Mouse (Mus musculus) cerebellum, adult 9-10 months (tissue): ENCODE measurements around the gene Scap.
"Not testable (repeated sequence)": the region's sequence is repeated elsewhere in the genome, so short reads cannot be mapped to it uniquely, and the experiment has no call there.

Experiments
- DNase-seq: peaks from one replicate; pipeline ENCODE4 v3.0.0; 2022

The Scap gene

DNA sequence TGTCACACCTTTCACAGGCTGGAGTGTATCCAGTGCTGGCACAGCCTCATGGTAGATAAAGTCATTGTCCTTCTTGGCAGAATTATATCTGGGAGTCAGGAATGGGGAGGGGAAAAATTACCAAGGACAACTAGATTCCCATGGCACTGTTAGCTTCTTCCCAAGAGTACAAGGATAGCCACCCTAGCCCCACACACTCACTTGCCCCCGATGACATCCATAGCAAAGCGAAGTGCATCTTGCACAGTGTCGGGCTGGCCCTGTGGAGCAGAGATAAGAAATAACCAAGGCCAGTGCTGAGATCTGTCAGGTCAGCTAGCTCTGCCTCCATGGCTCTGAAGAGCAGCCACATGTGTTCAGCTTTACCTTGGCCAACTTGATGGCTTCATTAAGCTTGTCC is 57.8 kb downstream of the Scap start:
- DNase-seq, result no peak

DNA sequence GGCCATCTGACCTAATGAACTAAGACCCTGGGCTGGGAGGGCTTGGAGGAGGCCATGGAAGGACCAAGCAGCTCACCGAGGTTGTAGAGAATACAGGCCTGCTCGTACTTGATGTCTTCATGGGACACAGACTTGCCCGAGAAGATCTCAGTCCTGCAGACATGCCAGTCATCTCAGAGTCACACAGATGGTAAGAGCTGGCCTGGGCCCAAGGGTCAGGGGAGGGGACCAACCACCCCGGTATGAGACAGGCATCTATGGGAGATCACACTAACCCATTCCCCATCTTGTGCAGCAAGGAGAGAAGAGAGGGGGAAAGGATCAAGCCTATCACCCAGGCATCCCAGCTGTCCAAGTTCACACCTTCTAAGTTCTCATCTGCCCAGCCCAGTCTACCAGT is 60.2 kb downstream of the Scap start:
- no peak for DNase-seq

GRCm38 (mm10) chr9:110400650-110401049 is 67.6 kb downstream of the Scap start:
- DNase-seq, result no peak

DNA sequence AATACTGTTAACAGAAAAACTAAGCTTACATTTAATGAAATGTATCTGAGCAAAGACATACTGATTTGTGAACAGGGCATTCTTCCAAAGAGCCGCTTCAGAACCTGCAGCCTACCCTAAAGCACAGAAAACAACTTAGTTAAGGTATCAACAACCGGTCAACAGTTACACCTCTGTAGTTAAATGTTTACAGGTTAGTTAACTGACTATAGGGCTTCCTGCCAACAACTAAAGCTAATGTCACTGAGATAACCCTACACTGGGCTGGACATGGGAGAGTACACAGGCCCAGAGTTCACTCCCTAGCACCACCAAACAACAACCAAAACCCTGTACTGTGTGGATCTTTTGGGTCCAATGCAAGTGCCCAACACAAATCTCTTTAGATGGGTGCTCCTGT is 69.6 kb downstream of the Scap start:
- no peak for DNase-seq

GRCm38 (mm10) chr9:110403240-110403639 is 70.2 kb downstream of the Scap start:
- not testable (repeated sequence) for DNase-seq

GRCm38 (mm10) chr9:110407311-110408098 is 74.4 kb downstream of the Scap start:
- DNase-seq, result peak; percentile 51

GRCm38 (mm10) chr9:110408099-110408773 is 75.1 kb downstream of the Scap start, which contains the start of gene Ptpn23:
Gene Ptpn23 (minus strand): TSS chr9:110408213.
- DNase-seq, result peak; percentile 93

DNA sequence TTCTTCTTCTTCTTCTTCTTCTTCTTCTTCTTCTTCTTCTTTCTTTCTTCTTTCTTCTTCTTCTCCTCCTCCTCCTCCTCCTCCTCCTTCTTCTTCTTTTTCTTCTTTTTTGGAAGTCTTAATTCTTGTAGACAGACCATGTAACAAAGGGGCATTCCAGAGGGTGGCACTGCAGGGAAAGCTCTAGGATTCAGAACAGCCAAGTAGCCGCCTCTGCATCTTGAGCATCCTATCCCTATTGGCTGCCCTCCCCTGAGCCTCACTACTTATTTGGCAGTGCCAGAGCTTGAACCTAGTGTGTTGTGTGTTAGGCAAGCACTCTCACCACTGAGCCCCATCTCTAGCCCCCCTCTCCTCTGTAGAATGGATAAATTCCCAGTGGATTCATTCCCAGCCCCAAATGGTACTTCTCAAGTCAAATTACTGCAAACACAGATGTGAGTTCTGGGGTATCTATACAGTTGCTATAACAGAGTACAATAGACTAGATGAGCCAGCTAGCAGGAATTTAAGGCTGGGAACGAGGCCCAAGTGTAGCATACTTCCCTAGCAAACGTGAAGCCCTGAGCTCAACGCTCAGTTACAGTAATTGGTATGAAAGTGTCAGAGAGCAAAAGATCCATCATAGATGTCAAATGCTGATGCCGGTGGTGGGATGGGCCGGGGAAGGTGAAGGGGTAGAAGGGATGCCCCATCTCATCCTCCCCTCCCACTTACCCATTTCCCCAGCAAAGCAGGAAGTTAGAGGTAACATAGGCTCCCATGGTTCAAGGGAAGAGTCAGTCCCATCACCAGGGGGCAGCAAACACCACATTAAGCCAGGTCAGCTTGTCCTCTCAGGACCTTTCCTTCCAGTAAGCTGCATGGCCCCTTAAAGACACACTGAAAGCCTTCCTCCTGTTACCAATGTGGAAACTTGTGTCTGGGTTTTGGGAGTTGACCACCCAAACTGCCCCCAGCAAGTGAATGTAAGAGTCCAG is 78.1 kb downstream of the Scap start:
- peak; percentile 75 for DNase-seq

- DNase-seq, result no peak
Observed at GRCm38 (mm10) chr9:110412926-110413325, 79.8 kb downstream of the Scap start.

DNA sequence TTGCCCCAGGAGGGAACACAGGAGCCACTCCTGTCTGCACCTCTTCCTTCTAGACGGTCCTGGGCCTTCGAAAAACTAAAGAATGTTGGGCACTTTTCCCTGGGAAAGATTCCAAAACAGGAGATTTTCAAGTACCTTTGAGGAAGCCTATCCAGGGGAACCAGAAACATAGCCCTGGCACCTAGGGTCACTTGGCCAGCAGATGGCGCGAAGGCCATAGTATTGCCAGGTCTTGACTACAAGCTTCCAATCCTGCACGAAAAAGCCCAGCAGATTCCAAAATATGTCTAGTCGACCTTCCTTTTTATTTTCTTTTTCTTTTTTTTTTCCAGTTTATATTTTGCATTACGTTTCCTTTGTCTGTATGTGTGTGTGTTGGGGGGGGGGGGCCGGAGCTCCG is 80.7 kb downstream of the Scap start:
- no peak for DNase-seq

- DNase-seq, result no peak
Observed at GRCm38 (mm10) chr9:110419511-110420112, 86.5 kb downstream of the Scap start, which contains the start of gene Ngp. Gene Ngp (plus strand): TSS chr9:110419747.

GRCm38 (mm10) chr9:110431241-110431640 is 98.2 kb downstream of the Scap start:
- DNase-seq, result no peak

DNA sequence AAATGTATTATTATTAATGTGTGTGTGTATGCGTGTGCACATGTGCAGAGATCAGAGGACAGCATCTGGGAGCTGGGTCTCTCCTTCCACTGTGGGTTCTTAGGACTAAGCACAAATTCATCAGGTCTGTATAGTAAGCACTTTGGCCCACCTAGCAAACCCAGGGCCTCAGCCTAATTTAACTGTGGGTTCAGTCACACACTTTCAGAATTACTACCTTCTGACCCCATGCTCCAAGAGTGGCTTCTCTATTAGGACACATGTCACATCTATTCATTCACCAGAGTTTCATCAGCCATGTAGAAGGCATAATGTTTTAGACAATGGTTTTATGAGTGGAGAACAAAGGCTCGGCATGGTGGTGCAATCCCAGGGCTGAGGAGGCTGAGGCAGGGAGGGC is 100.0 kb downstream of the Scap start:
- no peak for DNase-seq
